Mouse (Mus musculus) heart, embryonic 10.5 days (tissue): ENCODE data around the gene Gm49601. TPM values are rescaled to one million over a fixed set of nuclear protein-coding genes. Genes with fewer than 3 reads are reported as not detected.

ENCODE experiments used
- DNase-seq: peaks from one replicate; pipeline ENCODE4 v3.0.0-alpha.2; 2017; ENCODE audit warnings: low spot score
- H3K27ac ChIP-seq: fragments of 300-500 bp; sonication (generic); 2 replicates; pipeline ENCODE4 v1.5.1; 2016; ENCODE audit warnings: mild to moderate bottlenecking
- H3K27me3 ChIP-seq: fragments of 300-500 bp; sonication (generic); 2 replicates; pipeline ENCODE4 v1.6.1; 2016; ENCODE audit warnings: mild to moderate bottlenecking; ENCODE audit not compliant: poor library complexity, insufficient read depth, severe bottlenecking
- H3K36me3 ChIP-seq: fragments of 300-500 bp; sonication (generic); 2 replicates; pipeline ENCODE4 v1.6.1; 2016; ENCODE audit warnings: mild to moderate bottlenecking, moderate library complexity
- H3K4me1 ChIP-seq: fragments of 300-500 bp; sonication (generic); 2 replicates; pipeline ENCODE4 v1.6.1; 2016; ENCODE audit warnings: mild to moderate bottlenecking
- H3K4me3 ChIP-seq: fragments of 300-500 bp; sonication (generic); 2 replicates; pipeline ENCODE4 v1.5.1; 2016; ENCODE audit warnings: mild to moderate bottlenecking, moderate library complexity
- H3K9me3 ChIP-seq: fragments of 300-500 bp; sonication (generic); 2 replicates; pipeline ENCODE4 v1.6.1; 2016; ENCODE audit warnings: mild to moderate bottlenecking, moderate library complexity
- WGBS: fragments of 180-500 bp; shearing (Covaris S2); methylation state at CpG from one replicate; pipeline ENCODE4 v1.1.7; 2016; 5-methylcytosine and 5-hydroxymethylcytosine counted together
- polyA plus RNA-seq: library from polyadenylated mRNA; unstranded; fragments of >200 nt; fragmentation: Nextera tagmentation; extraction: Ambion mirVana; gene quantifications from 2 replicates; pipeline ENCODE4 v1.2.1, GENCODE M21; 2016

The Gm49601 gene
- polyA plus RNA-seq, 1 experiment from 2014 or later: 1.1 TPM

- Histone ChIP-seq H3K4me3 (peak within 1 kb of the TSS; percentile 52), H3K36me3 (no peaks in the 10 kb centered on the region), H3K4me1 (peaks cover 53% of the 10 kb centered on the region), H3K9me3 (no peaks in the 10 kb centered on the region), H3K27ac (peak within 1 kb of the TSS; percentile 12; the same call in 1 of the 2 replicates), H3K27me3 (peaks cover 98% of the 10 kb centered on the region)
- 1% methylated on average over 48 of the region's 48 CpGs for WGBS
- DNase-seq: no peak
Measured at GRCm38 (mm10) chr16:18589804-18590790, 36.1 kb downstream of the Gm49601 start, which contains the start of gene Tbx1. Tbx1 (minus strand) TSS chr16:18590671.

GRCm38 (mm10) chr16:18589080-18589621 lies 37.1 kb downstream of the Gm49601 start:
- Histone ChIP-seq H3K27ac (0 out of 2 replicates have a peak overlapping the region, but pooled peaks have one; percentile 9), H3K27me3 (peaks cover 98% of the 10 kb centered on the region), H3K9me3 (no peaks in the 10 kb centered on the region), H3K4me3 (peak overlapping the region; percentile 63), H3K36me3 (no peaks in the 10 kb centered on the region), H3K4me1 (peaks cover 53% of the 10 kb centered on the region)
- 18% methylated on average over 9 of the region's 9 CpGs for WGBS
- no peak for DNase-seq

DNA sequence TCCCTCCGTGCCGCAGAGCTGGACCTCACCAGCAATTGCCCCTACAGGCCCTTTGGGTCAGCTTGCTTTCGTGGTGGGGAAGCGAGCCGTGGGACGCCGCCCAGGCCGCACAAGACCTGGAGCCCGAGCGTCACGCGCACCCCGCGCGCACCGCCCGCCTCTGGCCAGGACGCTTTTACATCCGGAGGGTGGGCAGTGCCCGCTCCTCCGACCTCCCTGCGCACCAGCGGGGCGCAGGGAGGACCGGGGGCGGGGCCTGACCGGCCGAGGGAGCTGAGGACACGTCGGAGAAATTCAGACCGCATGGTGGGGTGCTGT lies 37.5 kb downstream of the Gm49601 start:
- Histone ChIP-seq H3K4me3 (peak overlapping the region; percentile 63), H3K9me3 (no peaks in the 10 kb centered on the region), H3K27me3 (peaks cover 98% of the 10 kb centered on the region), H3K27ac (0 out of 2 replicates have a peak overlapping the region, but pooled peaks have one; percentile 9), H3K36me3 (no peaks in the 10 kb centered on the region), H3K4me1 (peaks cover 53% of the 10 kb centered on the region)
- under 1% methylated on average over 31 of the region's 31 CpGs for whole genome bisulfite sequencing
- no peak for DNase-seq

GRCm38 (mm10) chr16:18587847-18588737 lies 38.1 kb downstream of the Gm49601 start:
- Histone ChIP-seq H3K36me3 (no peaks in the 10 kb centered on the region), H3K4me1 (peaks cover 53% of the 10 kb centered on the region), H3K9me3 (no peaks in the 10 kb centered on the region), H3K4me3 (peak overlapping the region; percentile 63), H3K27me3 (peaks cover 98% of the 10 kb centered on the region), H3K27ac (peak overlapping the region; percentile 50)
- no peak for DNase-seq
- WGBS: under 1% methylated on average over 57 of the region's 57 CpGs

DNA sequence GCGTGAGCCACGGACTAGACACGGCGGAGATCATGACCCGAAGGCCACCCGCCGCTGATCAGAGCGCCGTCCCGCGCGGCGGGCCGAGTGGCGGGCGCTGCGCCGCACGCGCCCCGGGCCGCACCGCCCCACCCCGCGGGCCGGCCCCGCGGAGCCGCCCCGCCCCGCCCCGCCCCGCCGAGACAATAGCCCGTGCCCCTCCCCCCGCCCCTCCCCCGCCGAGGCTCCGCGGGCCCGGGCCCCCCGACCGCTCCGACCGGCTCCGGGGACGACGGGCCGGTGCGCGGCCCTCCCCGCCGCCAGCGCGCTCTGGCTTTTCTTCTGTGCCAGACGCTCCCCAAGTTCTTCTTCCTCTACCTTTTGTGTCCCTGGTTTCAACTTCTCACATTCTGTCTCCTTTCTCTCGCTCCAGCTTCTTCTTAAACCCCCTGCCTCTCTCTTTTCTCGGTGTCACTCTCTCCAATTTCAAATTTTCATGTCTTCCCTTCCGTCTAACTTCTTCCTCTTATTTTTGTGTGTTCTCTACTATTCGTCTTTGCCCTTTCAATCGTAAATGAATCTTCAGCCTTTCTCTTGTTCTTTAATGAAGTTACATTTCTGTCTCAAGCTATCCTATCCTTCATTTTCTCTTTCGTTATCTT lies 39.2 kb downstream of the Gm49601 start:
- Histone ChIP-seq H3K4me1 (peaks cover 63% of the 10 kb centered on the region), H3K27ac (peak overlapping the region; percentile 78), H3K9me3 (no peaks in the 10 kb centered on the region), H3K36me3 (no peaks in the 10 kb centered on the region), H3K4me3 (peak overlapping the region; percentile 63), H3K27me3 (peaks cover 100% of the 10 kb centered on the region)
- no peak for DNase-seq
- under 1% methylated on average over 42 of the region's 62 CpGs for WGBS

GRCm38 (mm10) chr16:18586076-18586905 lies 39.9 kb downstream of the Gm49601 start:
- peak overlapping the region; percentile 78 for H3K27ac ChIP-seq
- no peak for DNase-seq
- H3K4me1 ChIP-seq: peaks cover 63% of the 10 kb centered on the region
- no peaks in the 10 kb centered on the region for H3K9me3 ChIP-seq
- peaks cover 100% of the 10 kb centered on the region for H3K27me3 ChIP-seq
- 1% methylated on average over 83 of the region's 83 CpGs for WGBS
- peak overlapping the region; percentile 63 for H3K4me3 ChIP-seq
- no peaks in the 10 kb centered on the region for H3K36me3 ChIP-seq

DNA sequence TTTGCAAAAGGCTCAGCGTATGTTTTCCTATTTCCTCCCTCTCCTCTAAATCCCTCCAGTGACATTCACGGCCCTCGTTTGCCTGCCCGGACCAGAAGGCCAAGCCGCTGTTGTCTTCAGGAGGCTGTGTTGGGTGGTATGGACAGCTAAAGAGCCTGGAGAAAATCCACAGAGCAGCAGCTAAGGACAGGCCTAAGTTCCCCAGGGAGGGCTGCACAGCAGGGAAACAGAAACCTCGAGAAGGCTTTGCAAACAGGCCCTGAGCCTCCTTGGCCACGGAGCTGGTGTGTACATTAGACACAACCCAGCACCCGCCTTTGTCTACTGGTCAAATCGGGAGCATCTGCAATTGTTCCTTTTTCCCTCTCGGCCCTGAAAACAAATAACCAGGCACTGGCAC lies 40.6 kb downstream of the Gm49601 start:
- Histone ChIP-seq H3K36me3 (no peaks in the 10 kb centered on the region), H3K9me3 (no peaks in the 10 kb centered on the region), H3K27me3 (peaks cover 100% of the 10 kb centered on the region), H3K4me1 (peaks cover 63% of the 10 kb centered on the region), H3K27ac (no peak overlapping the region), H3K4me3 (peak overlapping the region; percentile 63)
- DNase-seq: no peak
- 6% methylated on average over 10 of the region's 10 CpGs for WGBS

GRCm38 (mm10) chr16:18584901-18585510 lies 41.2 kb downstream of the Gm49601 start:
- WGBS: 23% methylated on average over 10 of the region's 10 CpGs
- peak overlapping the region; percentile 63 for H3K4me3 ChIP-seq
- H3K9me3 ChIP-seq: no peaks in the 10 kb centered on the region
- no peaks in the 10 kb centered on the region for H3K36me3 ChIP-seq
- H3K27ac ChIP-seq: no peak overlapping the region
- DNase-seq: no peak
- peaks cover 61% of the 10 kb centered on the region for H3K4me1 ChIP-seq
- H3K27me3 ChIP-seq: peaks cover 100% of the 10 kb centered on the region

- no peak overlapping the region for H3K4me3 ChIP-seq
- WGBS: 22% methylated on average over 10 of the region's 10 CpGs
- no peak for DNase-seq
- H3K27me3 ChIP-seq: peaks cover 97% of the 10 kb centered on the region
- no peaks in the 10 kb centered on the region for H3K36me3 ChIP-seq
- H3K4me1 ChIP-seq: peaks cover 58% of the 10 kb centered on the region
- no peak overlapping the region for H3K27ac ChIP-seq
- H3K9me3 ChIP-seq: no peaks in the 10 kb centered on the region
Measured at GRCm38 (mm10) chr16:18583673-18584357, 42.4 kb downstream of the Gm49601 start.

DNA sequence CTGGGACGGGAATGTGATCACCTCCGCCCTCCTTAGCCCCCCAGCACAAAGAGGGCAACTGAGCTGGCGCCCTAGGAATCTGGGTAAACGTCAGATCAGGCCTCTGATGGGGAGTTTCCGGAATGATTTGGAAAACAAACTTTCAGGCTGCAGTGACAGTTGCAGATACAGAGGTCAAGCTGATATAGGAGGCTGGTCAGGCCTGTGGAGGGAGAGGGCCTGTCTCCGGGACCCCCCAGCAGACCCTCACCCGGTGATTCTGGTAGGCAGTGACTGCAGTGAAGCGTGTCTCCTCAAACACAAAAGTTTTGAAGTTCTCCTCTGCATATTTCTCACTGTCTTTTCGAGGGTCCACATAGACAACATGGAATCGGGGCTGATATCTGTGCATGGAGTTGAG lies 43.1 kb downstream of the Gm49601 start:
- 12% methylated on average over 10 of the region's 10 CpGs for WGBS
- DNase-seq: no peak
- Histone ChIP-seq H3K9me3 (no peaks in the 10 kb centered on the region), H3K4me1 (peaks cover 54% of the 10 kb centered on the region), H3K27ac (no peak overlapping the region), H3K27me3 (peaks cover 97% of the 10 kb centered on the region), H3K4me3 (no peak overlapping the region), H3K36me3 (no peaks in the 10 kb centered on the region)
